Mouse (Mus musculus) cerebellum, adult 9-10 months (tissue): ENCODE measurements around the gene Trp53inp2.

ENCODE experiments used
- DNase-seq: peaks from one replicate; pipeline ENCODE4 v3.0.0; 2022

Trp53inp2 gene

GRCm38 (mm10) chr2:155385731-155386533 is 5.1 kb downstream of the Trp53inp2 start:
- DNase-seq, result peak; percentile 48

- peak; percentile 42 for DNase-seq
Measured at GRCm38 (mm10) chr2:155386534-155386899, 5.7 kb downstream of the Trp53inp2 start.

- peak; percentile 40 for DNase-seq
Measured at GRCm38 (mm10) chr2:155387052-155387451, 6.2 kb downstream of the Trp53inp2 start.

- DNase-seq, result peak; percentile 57
Measured at GRCm38 (mm10) chr2:155388573-155388972, 7.7 kb downstream of the Trp53inp2 start.

- DNase-seq, result no peak
Measured at GRCm38 (mm10) chr2:155394586-155394985, 13.7 kb downstream of the Trp53inp2 start.

- peak; percentile 58 for DNase-seq
Measured at GRCm38 (mm10) chr2:155400276-155400675, 19.4 kb downstream of the Trp53inp2 start.

- no peak for DNase-seq
Measured at GRCm38 (mm10) chr2:155401926-155402325, 21.1 kb downstream of the Trp53inp2 start.

GRCm38 (mm10) chr2:155404635-155405034 is 23.8 kb downstream of the Trp53inp2 start:
- no peak for DNase-seq

- peak; percentile 23 for DNase-seq
Measured at GRCm38 (mm10) chr2:155420911-155421310, 40.1 kb downstream of the Trp53inp2 start.

GRCm38 (mm10) chr2:155436445-155436844 is 55.6 kb downstream of the Trp53inp2 start:
- no peak for DNase-seq
